Mouse (Mus musculus) limb, embryonic 13.5 days (tissue): Measurements from ENCODE around the gene Usp13. TPM values are rescaled to one million over a fixed set of nuclear protein-coding genes. Genes with fewer than 3 reads are reported as not detected.

Experiments used
- ATAC-seq: fragments of 200-750 bp; cut with Nextera tagmentation; 2 replicates; pipeline ENCODE4 v1.8.0; 2017; ENCODE audit warnings: low read depth, moderate number of reproducible peaks, moderate TSS enrichment; ENCODE audit not compliant: low FRiP score
- H3K27ac ChIP-seq: fragments of 300-500 bp; sonication (generic); 2 replicates; pipeline ENCODE4 v1.5.1; 2015; ENCODE audit warnings: inconsistent platforms, mild to moderate bottlenecking, moderate library complexity
- H3K27me3 ChIP-seq: fragments of 300-500 bp; sonication (generic); 2 replicates; pipeline ENCODE4 v1.6.1; 2015; ENCODE audit warnings: mild to moderate bottlenecking, inconsistent platforms
- H3K36me3 ChIP-seq: fragments of 300-500 bp; sonication (generic); 2 replicates; pipeline ENCODE4 v1.6.1; 2015; ENCODE audit warnings: inconsistent platforms, mild to moderate bottlenecking, moderate library complexity
- H3K4me1 ChIP-seq: fragments of 300-500 bp; sonication (generic); 2 replicates; pipeline ENCODE4 v1.6.1; 2015; ENCODE audit warnings: inconsistent platforms
- H3K4me2 ChIP-seq: fragments of 300-500 bp; sonication (generic); replicated peaks from 2 replicates; pipeline ENCODE4 v1.6.1; 2015; ENCODE audit warnings: inconsistent platforms, mild to moderate bottlenecking, moderate library complexity
- H3K4me3 ChIP-seq: fragments of 300-500 bp; sonication (generic); 2 replicates; pipeline ENCODE4 v1.5.1; 2015; ENCODE audit warnings: moderate library complexity, mild to moderate bottlenecking, inconsistent platforms
- H3K9ac ChIP-seq: fragments of 300-500 bp; sonication (generic); 2 replicates; pipeline ENCODE4 v1.6.1; 2015; ENCODE audit warnings: mild to moderate bottlenecking, inconsistent platforms
- H3K9me3 ChIP-seq: fragments of 300-500 bp; sonication (generic); 2 replicates; pipeline ENCODE4 v1.6.1; 2016; ENCODE audit warnings: inconsistent platforms
- WGBS: fragments of 180-500 bp; shearing (Covaris S2); methylation state at CpG from one replicate; pipeline ENCODE4 v1.1.7; 2015; 5-methylcytosine and 5-hydroxymethylcytosine counted together
- polyA plus RNA-seq: library from polyadenylated mRNA; unstranded; fragments of >200 nt; fragmentation: Nextera tagmentation; extraction: Ambion mirVana; gene quantifications from 2 replicates; pipeline ENCODE4 v1.2.1, GENCODE M21; 2015

Gene Usp13
- polyA plus RNA-seq, 1 experiment from 2014 or later, result 8.2 TPM

- no peaks in the 10 kb centered on the region for H3K9me3 ChIP-seq
- H3K4me2 ChIP-seq, result no peak overlapping the region
- no peak overlapping the region for H3K27ac ChIP-seq
- H3K27me3 ChIP-seq, result no peaks in the 10 kb centered on the region
- 28% methylated on average over 3 of the region's 3 CpGs for WGBS
- H3K4me1 ChIP-seq, result no peaks in the 10 kb centered on the region
- H3K9ac ChIP-seq, result no peak overlapping the region
- no peak for ATAC-seq
- no peaks in the 10 kb centered on the region for H3K36me3 ChIP-seq
- H3K4me3 ChIP-seq, result no peak overlapping the region
Observed at GRCm38 (mm10) chr3:32961494-32961893, 144.1 kb downstream of the Usp13 start.

- Histone ChIP-seq H3K27me3 (no peaks in the 10 kb centered on the region), H3K4me2 (no peak overlapping the region), H3K4me3 (no peak overlapping the region), H3K4me1 (no peaks in the 10 kb centered on the region), H3K27ac (no peak overlapping the region), H3K9me3 (no peaks in the 10 kb centered on the region), H3K9ac (no peak overlapping the region), H3K36me3 (no peaks in the 10 kb centered on the region)
- WGBS, result 0% methylated on average over 2 of the region's 2 CpGs
- no peak for ATAC-seq
Observed at GRCm38 (mm10) chr3:32965528-32965927, 148.2 kb downstream of the Usp13 start.

DNA sequence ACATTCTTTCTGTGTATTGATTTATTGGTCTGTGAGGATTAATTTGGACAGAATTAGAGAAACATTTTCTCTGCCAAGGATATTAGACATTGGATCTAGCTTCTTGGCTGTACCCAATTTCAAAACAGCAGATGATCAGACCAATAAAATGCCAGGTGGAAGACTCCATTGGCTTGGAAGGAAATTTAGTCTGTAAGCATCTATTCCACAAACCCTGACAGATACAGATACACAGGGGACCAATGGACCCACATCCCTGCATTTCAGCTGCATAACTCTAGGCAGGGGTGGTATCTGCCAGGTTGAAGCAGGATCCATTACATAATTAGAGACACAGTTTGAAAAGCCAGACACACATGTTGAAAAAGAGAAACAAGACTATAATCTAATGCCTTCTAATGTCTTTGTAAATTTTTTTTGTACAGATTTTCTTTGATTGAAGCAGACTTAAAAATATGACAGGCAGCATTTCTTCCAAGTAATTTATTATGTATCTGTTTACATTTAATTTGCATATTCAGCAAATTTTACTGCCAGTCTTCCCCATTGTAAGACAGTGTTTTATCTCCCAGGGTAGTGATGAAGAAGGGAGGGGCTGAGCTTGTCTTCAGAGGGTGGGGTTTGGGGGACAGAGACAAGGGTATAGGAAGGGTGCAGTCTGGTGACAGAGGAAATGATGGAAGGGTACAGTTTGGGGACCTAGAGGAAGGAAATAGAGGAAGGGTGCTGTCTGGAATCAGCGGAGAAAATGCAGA lies 151.5 kb downstream of the Usp13 start:
- Histone ChIP-seq H3K9ac (no peak overlapping the region), H3K27me3 (no peaks in the 10 kb centered on the region), H3K4me3 (no peak overlapping the region), H3K27ac (no peak overlapping the region), H3K9me3 (peaks cover 5% of the 10 kb centered on the region; the same call in 1 of the 2 replicates), H3K4me2 (no peak overlapping the region), H3K36me3 (no peaks in the 10 kb centered on the region), H3K4me1 (no peaks in the 10 kb centered on the region)
- ATAC-seq, result no peak
- 96% methylated on average over 1 of the region's 1 CpGs for WGBS

DNA sequence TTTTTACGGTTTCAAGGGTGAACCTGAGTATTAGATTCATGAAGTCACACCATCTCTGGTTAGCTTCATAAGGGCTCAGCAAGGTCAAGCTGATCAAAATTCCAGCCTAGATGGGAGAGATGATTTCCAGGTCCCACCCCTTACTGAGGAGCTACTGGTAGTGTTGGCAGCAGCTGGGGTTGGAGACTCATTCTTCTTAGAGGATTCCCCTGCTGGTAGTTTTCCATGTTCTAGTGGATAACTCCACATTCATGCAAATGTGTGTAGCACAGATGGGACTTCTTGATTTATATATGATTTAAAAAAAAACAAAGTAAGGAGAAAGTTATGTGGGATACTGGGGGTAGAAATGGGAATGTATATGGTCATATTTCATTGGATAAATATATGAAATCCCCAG lies 152.9 kb downstream of the Usp13 start:
- H3K9ac ChIP-seq, result no peak overlapping the region
- no peak for ATAC-seq
- WGBS, result 68% methylated on average over 1 of the region's 1 CpGs
- H3K27me3 ChIP-seq, result no peaks in the 10 kb centered on the region
- H3K4me3 ChIP-seq, result no peak overlapping the region
- peaks cover 5% of the 10 kb centered on the region; the same call in 1 of the 2 replicates for H3K9me3 ChIP-seq
- H3K27ac ChIP-seq, result no peak overlapping the region
- no peak overlapping the region for H3K4me2 ChIP-seq
- H3K4me1 ChIP-seq, result no peaks in the 10 kb centered on the region
- no peaks in the 10 kb centered on the region for H3K36me3 ChIP-seq

DNA sequence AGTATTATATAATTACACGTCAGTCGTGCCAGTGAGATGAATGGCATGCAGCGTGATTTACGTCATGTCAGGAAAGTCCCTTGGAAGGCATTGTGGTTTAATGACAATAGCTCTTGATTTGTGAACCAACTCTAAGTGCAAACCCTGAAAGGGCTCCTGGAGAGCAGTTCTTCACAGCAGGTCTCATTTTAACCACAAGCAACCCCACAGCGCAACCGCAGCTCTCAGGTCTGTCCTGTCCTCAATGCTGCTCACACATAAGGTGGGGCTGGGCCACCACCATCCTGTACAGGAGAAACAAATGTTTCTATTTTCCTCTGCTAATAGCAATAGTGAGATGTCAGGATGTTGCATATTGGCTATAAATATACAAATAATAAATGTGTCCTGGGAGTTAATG lies 161.9 kb downstream of the Usp13 start:
- no peak overlapping the region for H3K4me2 ChIP-seq
- no peaks in the 10 kb centered on the region for H3K27me3 ChIP-seq
- no peak overlapping the region for H3K9ac ChIP-seq
- WGBS, result 52% methylated on average over 6 of the region's 6 CpGs
- H3K4me3 ChIP-seq, result no peak overlapping the region
- H3K36me3 ChIP-seq, result no peaks in the 10 kb centered on the region
- H3K4me1 ChIP-seq, result no peaks in the 10 kb centered on the region
- ATAC-seq, result no peak
- no peak overlapping the region for H3K27ac ChIP-seq
- no peaks in the 10 kb centered on the region for H3K9me3 ChIP-seq

GRCm38 (mm10) chr3:32979981-32980380 lies 162.6 kb downstream of the Usp13 start:
- H3K4me2 ChIP-seq, result no peak overlapping the region
- no peaks in the 10 kb centered on the region for H3K27me3 ChIP-seq
- H3K9me3 ChIP-seq, result no peaks in the 10 kb centered on the region
- H3K4me3 ChIP-seq, result no peak overlapping the region
- H3K9ac ChIP-seq, result no peak overlapping the region
- no peak for ATAC-seq
- 19% methylated on average over 4 of the region's 4 CpGs for WGBS
- H3K27ac ChIP-seq, result no peak overlapping the region
- peaks cover under 1% of the 10 kb centered on the region; the same call in 1 of the 2 replicates for H3K4me1 ChIP-seq
- H3K36me3 ChIP-seq, result no peaks in the 10 kb centered on the region

DNA sequence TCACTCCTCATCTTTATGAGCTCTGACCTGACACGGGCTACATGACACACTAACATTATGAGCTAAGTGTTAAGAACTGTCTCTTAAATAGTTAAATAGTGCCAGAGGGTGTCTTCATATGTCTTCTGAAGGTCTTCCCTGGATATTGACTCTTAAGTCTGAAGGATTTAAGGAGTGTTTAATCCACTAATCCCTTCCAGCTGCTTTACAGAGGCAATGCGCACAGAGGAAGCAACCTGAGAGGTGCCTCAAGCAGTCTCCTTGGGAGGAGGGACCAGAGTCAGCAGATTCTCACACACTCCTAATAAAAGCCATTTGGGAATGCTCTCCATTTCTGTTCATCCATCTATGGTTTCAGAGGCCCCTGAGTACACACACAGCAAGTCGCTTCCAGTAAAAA lies 167.8 kb downstream of the Usp13 start:
- peak; percentile 81; the same call in 1 of the 2 replicates for ATAC-seq
- Histone ChIP-seq H3K9me3 (no peaks in the 10 kb centered on the region), H3K9ac (no peak overlapping the region), H3K27me3 (no peaks in the 10 kb centered on the region), H3K36me3 (no peaks in the 10 kb centered on the region), H3K4me1 (peaks cover 4% of the 10 kb centered on the region; the same call in 1 of the 2 replicates), H3K4me2 (no peak overlapping the region), H3K4me3 (no peak overlapping the region), H3K27ac (no peak overlapping the region)
- WGBS, result 23% methylated on average over 3 of the region's 3 CpGs

Other genes with a start within 250 kb of the Usp13 start
- 79.7 and 83.0 TPM in 2 replicates for gene Gnb4, start 201.0 kb upstream of the Usp13 start, polyA plus RNA-seq
- 167 and 170 TPM in 2 replicates for gene Actl6a, start 111.2 kb upstream of the Usp13 start, polyA plus RNA-seq
- gene Ndufb5, start 80.6 kb upstream of the Usp13 start, polyA plus RNA-seq, result 322 and 328 TPM in 2 replicates
- 30.2 and 33.2 TPM in 2 replicates for gene Mrpl47, start 79.9 kb upstream of the Usp13 start, polyA plus RNA-seq